Mouse (Mus musculus) kidney, adult 8-10 months (tissue): ENCODE measurements around the gene Dll1.

Experiments
- DNase-seq, 2 experiments: peaks; one replicate each; pipeline ENCODE4 v3.0.0; 2022

Dll1 gene

DNA sequence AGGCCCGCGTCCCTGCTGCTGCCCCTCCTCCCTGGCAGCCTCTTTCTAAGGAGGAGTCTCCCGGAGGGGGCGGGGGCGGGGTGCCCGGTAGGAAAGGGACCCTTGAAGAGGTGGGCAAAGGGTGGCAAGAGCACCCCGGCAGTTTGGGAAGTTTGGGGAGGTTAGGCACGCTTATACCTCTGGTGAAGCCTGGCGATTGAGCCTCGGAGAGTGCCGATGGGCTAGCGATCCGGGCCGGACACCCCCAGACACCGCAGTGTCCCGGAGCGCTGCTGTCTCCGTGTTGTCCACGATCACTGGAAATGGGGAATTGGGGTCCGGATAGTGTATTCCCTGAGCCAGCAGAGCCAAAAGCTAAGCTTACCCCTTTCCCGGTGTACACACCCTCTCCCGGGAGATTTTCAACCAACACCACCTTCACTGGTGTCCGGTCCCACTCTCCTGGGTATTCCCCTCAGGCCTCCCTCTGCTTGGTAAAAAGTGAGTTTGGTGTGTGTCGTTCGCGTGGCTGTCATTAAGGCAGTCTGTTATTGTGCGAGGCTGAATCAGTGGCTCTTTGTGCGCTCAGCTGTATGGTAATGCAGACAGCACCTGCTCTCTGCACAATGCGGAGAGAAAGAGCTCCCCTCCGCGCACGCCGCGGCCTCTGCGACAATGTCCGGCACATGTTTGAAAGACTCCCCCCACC, at the start of gene Dll1:
TSS of gene Dll1 (minus strand) at position 379 of the 688 bp plus-strand sequence.
- no peak for DNase-seq

DNA sequence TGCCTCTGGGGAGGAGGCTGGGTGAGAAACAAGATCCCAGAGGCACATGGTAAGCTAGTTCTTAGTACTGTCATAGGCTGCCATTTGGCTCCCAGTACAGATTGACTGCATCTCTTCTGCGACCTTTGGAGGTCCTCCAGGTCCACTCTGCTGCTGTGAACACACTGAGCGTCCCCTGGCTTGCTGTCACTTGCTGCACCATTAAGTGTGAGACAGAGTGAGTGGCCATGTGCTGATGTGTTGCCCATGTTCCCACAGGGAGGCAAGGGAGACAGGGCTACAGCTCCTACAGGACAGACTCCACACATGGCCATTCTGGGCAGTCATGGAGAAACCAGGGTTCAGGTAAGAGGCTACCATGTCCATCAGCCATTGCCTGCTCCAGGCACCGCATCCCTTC, 49.3 kb upstream of the Dll1 start:
- DNase-seq = no peak

DNA sequence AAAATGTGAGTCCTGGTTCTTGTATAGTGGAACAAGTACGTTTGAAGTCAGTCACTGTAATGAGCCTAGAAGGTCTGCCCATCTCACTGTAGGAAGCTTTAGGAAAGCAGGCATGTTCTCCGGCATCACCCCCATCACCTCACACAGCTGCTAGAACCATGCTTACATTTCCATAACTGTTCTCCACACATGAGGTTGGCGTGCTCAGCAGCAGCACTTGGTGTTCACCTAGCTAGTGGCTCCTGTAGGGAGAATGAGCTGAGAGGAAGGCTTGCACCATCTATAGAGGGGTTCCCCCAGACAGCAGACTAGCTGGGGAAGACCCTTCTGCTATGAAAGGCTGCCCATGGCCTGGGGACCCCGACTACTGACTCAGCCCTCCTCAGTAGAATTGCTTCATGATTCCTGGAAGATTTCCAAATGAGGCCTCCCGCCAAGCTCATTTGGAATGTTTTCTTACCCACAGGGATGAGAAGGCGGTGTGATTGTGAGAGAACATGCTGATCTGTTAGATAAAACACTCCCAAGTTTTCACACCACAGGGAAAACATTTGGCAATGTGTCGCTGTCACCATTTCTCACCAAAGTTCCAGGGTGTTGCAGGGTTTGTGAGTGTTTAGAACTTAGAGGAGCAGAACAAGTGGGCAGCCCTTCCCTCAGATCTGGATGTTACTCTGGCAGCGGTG, 46.6 kb upstream of the Dll1 start:
- DNase-seq = peak; percentile 9 to 10

DNA sequence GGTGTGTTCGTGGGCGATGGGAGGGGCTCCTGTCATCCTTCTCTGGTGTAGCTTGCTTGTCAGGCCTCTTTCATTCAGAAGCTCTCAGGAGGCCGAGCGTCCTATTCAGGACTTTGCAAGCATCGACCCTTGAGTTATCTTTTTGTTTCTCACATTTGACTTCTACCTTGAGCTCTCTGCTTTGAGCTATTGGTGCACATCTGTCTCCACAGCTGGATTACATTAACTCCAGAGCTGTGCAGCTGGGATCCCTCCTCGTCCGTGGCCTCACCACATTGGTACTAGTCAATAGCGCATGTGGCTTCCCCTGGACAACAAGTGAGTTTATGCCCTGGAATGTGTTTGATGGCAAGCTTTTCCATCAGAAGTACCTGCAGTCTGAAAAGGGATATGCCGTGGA, 46.0 kb upstream of the Dll1 start:
- DNase-seq = no peak

DNA sequence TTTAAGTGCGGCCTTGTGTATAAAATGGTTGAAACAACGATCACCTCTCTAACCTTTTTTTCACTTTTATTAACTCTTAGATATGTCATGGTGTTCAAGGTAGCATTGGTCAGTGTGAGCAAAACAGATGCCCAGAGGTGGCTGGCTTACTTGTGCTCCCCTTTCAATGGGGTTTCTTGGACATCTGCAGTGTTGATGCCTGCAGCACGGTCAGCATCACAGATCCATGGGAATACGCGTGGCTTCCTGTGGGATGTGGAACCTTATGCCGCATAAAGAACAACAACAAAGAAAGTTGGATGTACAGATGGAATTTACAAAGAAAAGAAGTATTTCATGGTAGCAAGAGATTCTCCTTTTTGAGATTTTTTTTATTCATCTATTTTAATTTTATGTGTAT, 44.8 kb upstream of the Dll1 start:
- DNase-seq = no peak

DNA sequence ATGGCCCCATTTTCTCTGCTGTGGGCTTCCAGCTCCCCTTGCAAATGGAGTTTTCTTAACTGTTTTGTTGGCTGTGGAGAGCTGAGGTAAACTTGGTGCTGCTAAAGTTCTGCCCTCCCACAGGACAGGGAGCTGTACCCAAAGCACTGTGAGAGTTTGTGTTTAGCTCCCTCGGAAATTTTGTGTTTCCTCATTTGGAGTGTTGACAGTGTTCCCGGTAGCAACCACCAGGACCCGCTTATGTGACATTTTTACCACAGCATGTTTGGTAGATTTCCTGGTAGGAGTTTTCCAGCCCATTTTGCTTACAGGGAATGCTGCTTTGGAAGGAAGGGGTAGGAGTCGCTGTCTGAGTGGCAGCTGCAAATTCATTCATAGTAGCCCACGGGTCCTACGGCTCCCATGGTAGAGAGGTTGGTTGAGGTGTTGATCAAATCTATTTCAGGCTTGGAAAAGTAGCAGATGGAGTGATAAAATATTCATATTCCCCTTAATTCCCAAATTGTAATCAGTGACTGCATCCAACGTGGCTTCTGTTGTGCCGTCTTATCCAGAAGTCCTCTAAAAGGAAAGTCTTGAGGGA, 43.4 kb upstream of the Dll1 start:
- DNase-seq = no peak

DNA sequence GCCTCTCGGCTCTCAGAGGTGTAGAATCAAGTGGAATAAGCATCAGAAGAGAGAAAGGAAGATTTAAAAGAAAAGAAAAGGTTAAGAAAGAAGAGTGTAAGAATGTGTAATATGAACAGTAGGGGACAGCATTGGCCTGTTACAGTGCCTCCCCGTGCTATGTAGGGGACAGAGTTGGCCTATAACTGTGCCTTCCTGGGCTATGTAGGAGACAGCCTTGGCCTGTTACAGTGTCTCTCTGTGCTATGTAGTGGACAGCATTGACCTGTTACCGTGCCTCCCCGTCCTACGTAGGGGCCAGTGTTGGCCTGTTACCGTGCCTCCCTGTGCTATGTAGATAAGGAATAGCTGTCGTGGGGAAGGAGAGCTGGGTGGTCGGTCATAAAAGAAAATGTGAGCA, 42.9 kb upstream of the Dll1 start:
- no peak for DNase-seq

DNA sequence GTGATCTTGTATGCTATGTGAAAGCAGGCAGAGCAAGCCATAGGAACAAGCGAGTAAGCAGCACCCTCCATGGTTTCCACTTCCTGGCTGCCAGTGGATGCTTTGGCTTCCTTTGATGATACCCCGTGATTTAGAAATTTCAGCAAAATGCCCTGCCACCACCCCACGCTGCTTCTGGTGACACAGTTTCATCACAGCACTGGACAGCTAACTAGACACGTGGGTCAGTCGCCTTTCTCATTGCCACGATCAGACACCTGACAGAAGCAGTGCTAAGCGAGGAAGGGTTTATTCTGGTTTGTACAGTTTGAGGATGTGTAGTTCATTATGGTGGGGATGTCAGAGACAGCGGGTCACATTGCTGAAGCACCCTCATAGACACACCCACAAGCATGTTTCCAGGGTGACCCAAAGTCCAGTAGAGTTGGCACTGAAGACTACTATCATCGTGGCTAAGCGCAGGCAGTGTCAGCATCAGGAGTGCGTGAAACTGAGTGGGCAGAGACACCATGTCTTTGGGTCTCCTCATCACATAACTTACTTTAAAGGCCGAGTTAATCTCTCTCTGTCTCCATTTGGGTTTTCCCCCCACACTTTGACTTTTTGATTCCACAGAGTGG, 40.0 kb upstream of the Dll1 start:
- DNase-seq = no peak

DNA sequence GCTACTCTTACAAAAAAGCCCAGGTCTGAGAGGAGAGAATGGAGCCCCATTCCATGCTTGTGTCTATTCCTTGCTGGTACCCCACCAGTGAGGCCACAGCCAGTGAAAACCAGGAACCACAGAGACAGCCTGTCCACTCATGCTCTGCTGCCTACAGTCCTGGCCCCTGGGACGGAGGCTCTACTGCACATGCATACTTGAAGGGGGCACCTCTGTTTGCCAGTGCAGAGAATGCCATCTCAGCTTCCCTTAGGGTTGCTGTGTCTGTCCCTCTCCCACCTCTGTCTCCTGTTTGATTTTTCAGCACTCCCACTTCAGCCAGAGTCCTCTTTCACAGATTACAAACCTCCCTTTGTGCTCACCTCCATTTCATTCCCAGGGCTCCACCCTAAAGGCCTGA, 34.2 kb upstream of the Dll1 start:
- DNase-seq = no peak

DNA sequence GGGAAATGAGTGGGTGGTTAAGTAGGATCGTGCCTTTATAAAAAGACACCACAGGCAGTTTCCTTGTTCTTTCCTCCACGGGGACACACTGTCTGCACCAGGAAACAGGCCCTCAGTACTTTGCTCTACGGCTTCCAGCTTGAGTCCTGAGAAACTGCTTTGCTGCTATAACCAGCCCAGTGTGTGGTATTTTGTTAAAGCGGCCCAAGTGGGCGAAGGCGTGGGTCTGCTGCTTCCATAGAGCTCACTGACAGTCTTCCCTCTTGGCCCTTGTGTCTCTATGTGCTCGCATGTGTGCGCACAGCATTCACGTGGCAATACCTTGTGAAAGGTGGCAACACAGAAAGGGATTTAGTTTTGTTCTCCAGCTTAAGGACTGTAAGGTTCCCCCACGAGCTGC, 32.6 kb upstream of the Dll1 start:
- no peak for DNase-seq

DNA sequence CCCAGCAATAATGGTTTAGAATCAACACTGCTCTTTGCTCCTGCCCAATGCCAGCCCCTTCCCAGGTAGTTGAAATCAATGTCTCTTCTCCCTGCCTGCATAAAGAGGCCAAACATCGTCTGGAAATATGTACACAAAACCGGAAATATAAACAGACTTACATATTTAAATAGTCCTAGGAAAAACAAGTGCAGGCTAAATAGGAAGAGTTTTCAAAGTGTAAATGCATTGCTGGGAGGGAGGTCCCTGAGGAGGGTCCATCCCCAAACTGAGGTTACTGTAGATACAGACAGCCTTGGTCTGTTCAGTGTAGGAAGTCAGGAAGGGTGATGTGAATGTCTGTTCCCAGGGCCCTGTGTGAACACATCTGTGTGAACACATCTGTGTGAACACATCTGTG, 29.9 kb upstream of the Dll1 start:
- DNase-seq = no peak

DNA sequence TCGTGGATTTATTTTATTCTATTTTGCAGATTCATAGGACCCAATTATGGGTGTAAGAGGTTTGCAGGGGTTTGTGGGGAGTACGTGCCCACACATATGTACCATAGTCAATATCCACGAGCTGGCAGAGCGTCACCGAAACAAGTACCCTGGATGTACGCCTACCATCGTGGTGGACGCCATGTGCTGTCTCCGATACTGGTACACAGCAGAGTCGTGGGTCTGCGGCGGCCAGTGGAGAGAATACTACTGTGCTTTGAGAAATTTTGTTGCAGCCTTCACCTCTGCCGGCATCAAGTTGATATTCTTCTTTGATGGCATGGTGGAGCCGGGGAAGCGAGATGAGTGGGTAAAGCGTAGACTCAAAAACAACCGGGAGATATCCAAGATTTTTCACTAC, 25.0 kb upstream of the Dll1 start:
- DNase-seq = no peak

DNA sequence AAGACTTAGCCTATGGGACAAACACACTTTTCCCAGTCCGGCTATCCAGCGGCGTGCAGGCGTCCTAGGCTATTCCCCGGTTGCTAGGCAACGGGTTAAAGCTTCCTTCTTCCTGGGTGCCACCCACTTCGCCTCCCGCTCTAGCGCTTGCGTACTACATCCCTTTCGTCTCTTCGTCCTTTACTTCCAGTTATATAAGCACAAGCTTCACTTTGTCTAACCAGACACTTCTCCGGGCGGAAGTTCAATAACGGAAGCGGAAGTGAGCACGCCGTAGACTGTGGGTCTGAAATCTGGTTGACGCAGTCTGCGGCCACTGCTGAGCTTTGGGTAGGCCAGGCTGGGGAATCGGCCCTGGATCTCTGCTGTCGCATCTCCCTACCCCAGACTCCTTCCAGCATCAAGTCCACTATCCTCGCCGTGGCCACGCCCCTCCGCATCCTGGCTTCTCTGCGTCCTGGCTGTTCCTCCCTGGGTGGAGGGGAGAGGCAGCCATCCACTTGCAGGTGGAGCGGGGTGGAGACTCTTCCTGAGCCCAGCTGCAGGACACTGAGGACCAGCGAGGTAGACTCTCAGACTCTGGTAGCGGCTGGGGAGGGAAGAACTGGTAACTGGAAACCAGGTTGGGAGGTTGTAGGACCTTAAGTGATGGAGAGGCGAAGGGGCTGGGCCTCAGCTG, 19.5 kb upstream of the Dll1 start, which contains the start of gene Fam120b:
TSS of gene Fam120b (plus strand) at position 206 of the 679 bp plus-strand sequence.
- peak; percentile 94 to 98 for DNase-seq

DNA sequence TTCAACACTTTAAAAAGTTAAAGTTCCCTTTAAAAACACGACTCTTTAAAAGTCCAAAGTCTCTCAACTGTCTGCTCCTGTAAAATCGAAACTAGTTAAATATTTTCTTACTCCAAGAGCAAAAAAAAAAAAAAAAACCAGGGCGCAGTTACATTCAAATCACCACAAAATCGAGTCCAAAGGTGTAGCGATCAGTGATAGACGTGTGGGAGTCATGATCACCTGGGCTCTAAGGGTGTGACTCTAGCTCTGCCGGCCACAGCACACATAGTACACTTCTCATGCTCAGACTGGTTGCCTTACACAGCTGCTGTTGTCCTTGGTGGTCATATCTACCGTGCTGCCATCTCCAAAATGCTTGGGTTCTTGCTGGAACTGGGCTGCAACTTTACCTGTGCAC, 12.7 kb upstream of the Dll1 start:
- DNase-seq = peak in 1 of 2 experiments; percentile 33

DNA sequence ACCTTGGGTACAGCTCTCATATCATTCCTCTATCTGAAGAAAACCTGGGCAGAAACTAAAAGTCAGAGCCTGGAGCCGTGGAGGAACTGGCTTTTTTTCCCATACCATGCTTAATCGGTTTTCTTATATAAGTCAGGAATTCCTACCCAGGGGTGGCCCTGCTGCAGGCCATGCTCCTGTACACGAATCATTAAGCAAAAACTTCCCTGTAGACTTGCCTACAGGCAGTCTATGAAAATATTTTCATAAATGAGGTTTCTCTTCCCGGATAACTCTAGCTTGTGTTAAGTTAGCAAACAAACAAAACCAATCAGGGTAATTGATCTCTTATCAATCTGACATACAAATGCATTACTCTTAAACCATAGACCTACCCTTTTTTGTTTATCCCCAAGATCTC, 12.2 kb upstream of the Dll1 start:
- DNase-seq = no peak

DNA sequence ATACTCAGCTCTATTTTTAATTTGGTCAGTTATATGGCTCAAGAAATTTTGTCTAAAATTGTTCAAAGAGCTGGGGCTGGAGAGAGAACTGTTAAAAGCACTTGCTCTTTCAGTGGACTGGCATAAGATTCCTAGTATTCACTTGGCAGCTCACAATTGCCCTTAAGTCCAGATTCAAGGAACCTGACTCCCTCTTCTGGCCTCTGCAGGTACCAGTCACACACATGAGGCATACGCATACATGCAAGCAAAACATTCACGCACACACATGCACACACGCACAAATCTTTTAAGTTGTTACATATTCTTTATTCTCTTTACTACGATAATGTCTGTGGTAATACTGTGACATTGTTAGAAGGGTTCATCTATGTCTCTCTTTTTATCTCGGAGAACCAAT, 6.7 kb upstream of the Dll1 start:
- DNase-seq = no peak

DNA sequence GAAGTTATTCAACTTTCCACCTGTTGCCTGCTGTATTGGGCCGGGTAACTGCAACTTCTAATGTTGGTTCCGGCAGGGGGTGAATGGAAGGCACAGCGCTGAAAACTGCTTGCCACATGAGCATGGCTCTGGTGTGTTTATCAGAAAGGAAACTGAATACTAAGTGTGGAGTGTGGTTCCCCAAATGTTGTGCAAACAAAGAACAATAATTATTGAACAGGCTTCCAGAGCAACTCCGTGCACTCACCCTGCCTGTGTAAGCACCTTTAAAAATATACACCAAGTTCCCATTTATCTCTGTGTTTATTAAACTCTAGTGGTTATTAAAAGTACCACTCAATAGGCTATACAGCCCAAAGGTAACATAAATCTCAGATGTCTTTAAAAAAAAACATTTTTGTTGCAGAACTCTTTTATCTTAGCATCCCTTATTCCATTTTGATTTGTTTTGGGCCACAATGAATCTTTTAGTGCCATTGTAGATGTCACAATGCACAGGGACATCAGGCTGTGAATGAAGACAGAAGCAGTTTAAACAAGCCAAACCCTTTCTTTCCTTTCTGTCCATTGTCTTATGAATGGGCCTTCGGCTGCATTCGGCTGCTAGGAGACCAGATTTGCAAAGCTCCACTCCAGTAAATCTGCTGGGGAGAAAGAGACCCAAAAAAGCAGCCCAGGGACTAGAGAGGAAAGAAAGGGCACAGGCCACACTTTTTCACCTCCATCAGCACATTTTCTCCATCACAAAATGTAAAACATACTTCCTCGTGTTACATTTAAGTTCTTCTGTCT, 5.4 kb upstream of the Dll1 start:
- DNase-seq = no peak

DNA sequence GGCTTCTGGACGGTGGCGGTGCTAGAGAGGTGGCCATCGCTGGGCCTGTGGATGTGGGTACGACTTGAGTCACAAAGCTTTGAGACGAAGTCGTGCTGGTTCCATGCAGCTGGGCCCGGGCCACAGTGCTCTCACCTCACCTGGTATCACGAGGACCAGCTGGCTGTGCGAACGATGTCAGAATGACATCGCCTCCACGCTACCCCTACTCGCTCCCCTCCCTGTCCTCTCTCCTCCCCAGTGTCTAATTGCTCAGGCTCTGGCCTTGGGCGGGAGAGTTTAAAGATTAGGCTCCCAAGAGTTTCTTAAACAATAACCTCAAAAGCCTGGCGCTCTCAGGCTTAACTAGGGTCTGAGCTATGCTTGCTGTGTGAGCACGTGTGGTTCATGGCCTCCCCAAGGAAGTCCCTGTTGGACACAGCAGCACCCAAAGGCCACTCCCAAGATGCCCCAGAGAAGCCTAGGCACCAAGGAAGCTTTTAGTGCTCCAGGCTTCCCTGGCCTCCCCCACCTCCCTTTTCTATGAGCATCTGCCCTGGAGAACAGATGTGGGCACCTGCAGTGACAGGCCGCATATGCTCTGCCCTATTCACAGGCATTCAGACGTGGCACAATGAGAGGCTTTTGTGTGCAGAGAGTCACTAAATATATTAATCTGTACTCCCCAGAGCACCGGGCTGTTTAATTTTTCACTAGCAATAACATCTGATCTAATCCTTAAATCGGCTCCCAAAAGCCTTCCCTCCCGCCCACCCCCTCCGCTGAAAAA, 4.6 kb upstream of the Dll1 start:
- no peak for DNase-seq

DNA sequence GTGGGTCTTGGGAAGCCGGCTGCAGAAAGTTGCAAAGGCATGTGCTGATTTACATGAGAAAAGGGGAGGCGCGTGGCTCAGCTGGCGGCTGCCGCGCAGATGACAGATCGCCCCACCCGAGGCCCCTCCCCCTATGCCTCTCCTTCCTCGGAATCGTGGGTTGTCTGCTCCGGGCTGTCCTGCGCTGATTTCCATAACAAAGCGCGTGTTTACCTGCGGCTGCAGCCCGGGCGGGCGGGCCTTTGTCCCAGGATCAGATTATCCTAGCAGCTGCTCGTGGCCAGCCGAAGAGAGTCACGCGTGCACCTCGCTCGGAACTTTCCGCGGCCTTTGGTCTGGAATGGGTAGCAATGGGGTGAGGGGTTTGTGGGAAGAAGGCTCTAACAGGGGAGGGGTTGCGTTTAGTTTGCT, 4.0 kb upstream of the Dll1 start:
- peak in 1 of 2 experiments; percentile 68 for DNase-seq

DNA sequence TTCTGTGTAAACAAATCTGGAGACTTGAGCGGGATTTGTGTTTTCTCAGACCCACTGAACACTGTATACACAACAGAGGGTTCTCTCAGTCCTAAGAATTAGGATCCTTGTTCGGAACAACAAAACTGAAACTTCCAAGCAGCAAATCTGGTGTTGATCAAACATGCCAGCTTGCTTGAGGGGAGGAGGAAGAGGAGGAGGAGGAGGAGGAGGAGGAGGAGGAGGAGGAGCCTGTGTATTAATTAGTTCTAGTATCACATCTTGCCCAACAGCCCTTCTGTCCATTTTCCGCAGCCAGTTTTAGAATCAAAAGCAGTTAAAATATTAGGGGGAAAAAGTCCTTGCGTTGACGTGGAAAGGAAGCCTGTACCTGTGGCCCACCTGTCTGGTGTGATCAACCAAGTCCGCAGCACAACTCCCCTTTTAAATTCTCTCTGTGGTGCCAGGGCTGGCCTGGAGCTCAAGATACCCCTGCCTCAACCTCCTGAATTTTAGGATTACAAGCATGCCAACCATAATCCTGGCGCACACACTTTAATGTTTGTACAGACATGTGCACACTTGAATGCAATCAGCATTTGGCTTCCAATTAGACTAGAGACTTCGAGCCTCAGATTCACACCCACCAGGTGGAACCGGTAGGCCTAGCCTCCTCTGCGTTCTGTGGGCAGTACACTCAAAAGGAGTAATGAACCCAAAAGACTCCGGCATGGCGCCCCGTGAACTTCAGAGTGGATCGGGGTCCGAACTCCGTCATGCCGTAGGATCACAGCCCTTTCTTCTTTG, 3.3 kb upstream of the Dll1 start:
- no peak for DNase-seq
